Mouse (Mus musculus) ovary, postnatal 36 days (tissue): ENCODE measurements around the gene Cyp27b1.

Experiments used
- DNase-seq: peaks from one replicate; pipeline ENCODE4 v3.0.0; 2022; ENCODE audit warnings: low spot score, mixed read lengths

Gene Cyp27b1

DNA sequence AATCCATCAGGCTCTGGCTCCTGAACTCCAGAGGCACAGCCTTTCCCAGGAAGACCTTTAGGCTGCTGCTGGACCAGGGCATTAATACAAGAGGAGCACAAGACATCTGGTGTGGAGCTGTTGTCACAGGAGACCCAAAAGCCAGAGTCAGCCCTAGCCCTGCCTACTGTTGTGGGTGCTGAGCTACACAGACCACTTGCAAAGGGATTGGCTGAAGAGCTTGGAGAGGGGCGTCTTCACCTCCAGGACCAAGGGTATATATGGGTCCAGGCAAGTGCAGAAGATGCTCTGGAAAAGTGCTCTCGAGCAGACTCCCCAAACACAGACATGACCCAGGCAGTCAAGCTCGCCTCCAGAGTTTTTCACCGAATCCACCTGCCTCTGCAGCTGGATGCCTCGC is at the start of gene Cyp27b1:
Gene Cyp27b1 (plus strand): TSS at position 297 of the 400 bp plus-strand sequence.
- no peak for DNase-seq

DNA sequence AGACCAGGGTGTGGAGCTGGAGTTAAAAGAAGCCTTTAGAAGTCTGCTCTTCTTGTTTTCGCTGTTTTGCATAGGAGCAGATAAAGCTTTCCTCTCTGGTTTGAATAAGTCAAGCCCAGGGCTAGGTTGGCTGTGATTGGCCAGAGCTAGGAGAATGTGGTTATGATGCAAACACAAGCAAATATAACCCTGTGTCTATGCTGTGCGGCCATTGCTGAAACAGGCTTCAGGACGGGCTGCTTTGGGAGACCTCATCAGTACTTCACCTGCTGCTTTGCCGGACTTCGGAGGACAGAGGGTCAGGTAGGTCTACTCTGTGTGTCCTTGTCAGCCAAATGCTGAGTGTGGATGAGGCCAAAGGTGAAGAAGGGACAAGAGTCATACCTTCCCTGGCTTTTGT is 47.5 kb upstream of the Cyp27b1 start, which contains the start of gene Avil:
Gene Avil (plus strand): TSS at position 181 of the 400 bp plus-strand sequence.
- DNase-seq = no peak

DNA sequence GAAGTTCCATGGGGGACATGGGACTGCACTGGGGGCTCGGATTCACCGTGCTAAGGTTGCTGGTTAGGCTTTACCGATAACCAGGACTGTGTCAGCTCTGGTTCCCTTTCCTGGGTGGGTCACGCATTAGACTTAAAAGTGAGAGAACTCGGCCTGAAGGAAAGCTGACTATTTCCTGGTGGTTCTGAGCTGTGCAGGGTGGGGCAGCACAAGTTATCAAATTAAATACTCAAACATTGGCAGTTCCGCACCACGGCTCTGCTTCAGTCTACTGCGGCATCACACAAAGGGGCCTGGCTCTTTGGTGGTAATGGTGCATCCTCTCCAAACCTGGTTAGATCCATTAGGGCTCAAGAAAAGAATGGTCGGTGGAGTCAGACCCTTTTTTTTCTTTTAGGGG is 46.8 kb upstream of the Cyp27b1 start:
- DNase-seq = no peak

DNA sequence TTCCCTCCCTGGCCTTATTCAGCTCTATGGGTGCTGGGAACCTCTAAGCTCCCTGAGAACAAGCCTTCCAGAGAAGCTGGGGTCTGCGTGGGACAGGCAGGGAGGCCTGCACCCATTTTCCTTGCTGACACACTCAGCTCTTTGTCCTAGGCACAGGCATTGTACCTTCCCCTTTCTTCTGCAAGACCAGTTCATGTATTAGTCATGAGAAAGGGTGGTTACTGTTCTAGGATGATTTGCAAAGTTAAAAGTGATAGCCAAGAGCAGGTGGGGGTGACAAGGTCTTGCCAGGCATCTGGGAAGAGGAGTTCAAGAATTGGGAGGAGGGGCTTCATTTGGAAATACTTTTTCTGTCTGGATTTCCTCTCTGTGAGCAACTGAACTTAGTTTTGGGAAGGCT is 46.0 kb upstream of the Cyp27b1 start:
- DNase-seq = no peak

DNA sequence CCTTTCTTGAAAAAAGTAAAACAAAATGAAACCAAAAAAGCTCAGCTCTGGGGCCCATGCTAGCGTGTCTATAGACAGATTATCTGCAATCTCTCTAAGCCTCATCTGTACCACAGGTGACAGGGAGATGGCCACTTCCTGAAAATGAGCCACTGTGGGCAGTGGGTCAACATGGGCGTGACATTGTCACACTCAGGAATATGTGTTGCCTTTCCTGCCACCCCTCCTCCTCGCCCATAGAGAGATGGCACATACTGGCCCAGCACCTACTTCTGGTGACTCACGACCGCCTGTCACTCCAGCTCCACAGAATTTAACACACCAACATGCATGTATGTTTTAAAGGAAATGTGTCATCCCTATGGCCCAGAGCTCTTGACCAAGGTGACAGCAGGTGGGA is 45.3 kb upstream of the Cyp27b1 start:
- no peak for DNase-seq

DNA sequence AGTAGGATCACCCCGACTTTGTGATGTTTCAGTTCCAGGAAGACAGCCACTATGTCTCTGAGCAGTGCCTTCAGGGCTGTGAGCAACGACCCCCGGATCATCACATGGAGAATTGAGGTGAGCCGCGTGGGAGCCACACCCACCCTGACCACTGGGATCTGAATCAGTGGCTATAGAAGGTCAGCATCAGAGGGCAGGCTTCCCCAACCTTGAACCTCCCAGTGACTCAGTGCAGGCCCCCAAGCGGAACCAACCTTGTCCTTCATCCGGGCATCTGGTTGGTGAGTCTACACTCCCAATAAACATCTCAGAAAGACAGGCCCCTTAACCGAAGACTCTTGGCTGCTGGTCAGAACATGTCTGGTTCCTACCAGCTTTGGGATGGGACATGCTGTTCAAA is 44.7 kb upstream of the Cyp27b1 start:
- no peak for DNase-seq

DNA sequence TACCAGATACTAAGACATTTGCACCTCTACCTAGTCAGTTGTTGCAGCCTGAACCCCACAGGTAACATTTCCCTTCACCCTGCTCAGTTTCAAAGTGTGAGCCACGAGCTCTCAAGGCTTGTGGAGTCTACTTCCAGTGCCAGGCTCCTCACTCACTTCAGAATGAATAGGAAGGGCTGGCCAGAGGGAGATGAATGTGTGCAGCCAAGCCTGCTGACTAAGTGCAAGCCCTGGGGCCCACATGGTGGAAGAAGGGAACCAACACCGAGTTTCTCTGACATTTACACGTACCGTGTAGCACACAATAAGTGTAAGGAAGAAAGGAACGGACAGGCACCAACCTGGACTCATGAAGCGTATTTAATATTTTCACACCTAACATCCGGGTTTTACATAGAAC is 44.2 kb upstream of the Cyp27b1 start:
- DNase-seq = no peak

DNA sequence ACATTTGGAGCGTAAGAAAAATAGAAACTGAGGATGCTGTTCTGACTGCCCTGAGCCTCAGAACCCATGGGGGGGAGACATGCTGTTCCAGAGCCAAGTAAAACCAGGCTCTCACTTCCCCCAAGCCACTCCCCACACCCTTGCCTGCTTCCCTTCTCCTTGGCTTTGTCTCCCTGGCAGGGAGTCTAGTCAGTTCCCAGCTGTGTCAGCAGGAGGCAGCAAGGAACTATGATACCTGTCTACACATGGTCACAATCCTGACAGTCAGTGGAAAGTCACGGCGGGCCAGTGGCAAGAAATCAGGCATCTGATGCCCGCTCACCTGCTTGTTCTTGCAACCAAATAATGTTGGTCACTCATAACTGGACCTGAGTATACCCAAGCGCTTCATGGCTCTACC is 31.6 kb upstream of the Cyp27b1 start:
- DNase-seq = no peak

DNA sequence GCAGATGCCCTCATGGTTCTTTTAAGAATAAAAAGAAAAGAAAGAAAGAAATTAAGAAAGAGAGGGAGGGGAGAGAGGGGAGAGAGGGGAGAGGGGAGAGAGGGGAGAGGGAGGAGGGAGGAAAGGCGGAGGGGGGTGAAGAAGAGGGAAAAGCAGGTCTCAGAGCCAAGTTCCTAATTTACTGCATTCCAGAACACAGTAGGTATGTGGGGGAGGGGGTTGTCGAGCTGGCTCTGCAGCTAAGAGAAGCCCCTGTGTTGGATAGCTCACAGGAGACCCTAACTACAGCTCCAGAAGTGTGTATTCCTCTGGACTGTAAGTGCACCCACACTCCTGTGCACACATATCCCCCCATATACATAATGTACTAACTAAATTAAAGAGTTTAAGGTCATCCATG is 31.0 kb upstream of the Cyp27b1 start:
- DNase-seq = no peak

DNA sequence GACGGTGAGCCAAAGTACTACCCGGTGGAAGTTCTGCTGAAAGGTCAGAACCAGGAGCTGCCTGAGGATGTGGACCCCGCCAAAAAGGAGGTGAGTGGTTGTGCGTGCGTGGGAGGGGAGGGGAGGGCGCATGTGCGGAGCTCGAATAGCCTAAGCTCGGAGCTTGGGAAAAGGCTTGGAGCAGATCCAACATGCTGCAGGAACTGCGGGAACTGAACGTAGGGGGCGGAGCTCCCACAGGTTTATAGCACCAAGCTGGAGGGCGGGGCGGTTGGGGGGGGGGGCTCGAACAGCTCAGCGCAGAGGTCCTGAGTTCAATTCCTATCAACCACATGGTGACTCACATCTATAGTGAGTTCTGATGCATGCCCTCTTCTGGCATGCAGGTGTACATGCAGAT is 29.6 kb upstream of the Cyp27b1 start:
- DNase-seq = no peak

DNA sequence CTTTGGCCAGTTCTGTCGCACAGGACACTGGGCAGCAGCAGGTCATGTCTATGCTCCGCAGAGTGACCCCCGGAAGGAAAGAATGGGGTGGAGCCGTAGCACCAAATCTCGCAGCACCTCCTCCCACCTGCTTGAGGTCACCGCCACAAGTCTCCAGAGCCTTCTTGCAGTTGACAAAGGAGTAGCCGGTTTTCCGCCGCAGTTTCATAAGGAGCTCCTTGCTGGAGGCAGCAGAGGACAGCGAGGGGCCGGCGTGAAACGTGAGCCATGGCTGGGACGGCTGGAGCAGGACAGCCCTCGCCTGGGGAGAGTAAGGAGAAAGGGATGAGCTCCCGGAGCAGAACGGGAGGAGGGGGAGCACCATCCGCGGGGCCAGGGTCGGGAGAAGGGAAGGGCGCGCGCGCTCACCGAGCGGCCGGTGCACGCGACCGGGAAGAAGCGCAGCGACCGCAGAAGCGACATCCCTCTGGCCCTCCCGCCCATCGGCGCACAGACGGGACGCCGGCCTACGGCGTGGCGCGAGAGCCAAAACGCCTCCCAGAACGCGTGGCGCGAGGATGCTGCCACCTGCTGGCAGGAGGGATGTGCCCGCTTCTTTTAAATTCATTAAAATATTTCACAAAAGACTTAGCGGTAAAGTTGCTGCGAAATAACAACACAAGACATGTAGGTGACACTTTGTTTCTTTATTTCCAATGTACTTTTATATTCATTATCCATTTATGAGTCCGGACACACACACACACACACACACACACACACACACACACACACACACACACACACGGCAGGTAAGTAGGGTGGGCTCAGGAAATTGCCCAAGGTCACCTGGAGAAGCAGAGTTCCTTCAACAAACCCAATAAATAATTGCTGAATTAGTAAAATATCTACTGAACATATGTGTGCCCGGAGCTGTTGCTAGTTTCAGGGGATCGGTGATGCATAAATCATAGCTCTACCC is 17.4 kb upstream of the Cyp27b1 start, which contains the start of gene Tsfm:
Gene Tsfm (minus strand): TSS at position 505 of the 961 bp plus-strand sequence.
- DNase-seq = peak; percentile 91

DNA sequence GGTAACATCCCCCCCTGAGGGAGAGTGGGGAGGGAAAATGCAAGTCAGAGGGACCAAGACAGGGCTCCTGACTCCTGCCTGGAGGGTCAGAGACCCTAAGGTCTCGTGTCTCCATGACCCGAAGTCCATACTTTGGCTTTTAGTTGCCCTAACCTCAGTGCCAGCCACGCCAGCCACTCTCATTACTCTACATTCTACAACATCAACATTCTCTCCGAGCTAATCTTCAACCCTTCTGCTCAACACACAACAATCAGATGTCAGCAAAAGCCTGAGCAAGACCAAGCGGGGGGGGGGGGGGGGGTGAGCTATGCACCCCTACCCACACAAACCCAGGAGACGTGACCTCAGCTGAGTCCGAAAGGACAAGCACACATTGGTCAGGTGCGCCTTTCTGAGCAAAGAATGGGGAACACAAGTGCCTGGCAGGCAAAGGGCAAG is 14.7 kb upstream of the Cyp27b1 start:
- DNase-seq = no peak

DNA sequence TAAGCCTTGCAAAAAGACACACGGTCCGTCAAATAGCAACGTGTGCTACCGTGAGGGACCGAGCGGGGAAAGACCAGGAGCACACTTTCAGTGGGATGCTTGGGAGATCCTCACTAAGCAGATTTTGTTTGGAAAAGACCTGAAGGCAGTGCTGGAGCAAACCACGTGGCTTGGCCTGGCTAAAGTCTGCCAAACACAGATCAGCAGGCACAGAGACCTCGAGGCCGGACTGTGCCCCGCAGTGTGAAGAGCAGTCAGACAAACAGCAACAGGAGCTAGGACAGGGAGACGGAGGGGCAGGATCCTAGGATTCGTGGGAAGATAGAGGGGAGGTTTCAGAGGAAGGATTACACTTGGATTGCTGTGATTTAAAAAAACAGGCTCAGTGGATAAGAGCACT is 11.8 kb upstream of the Cyp27b1 start:
- no peak for DNase-seq

DNA sequence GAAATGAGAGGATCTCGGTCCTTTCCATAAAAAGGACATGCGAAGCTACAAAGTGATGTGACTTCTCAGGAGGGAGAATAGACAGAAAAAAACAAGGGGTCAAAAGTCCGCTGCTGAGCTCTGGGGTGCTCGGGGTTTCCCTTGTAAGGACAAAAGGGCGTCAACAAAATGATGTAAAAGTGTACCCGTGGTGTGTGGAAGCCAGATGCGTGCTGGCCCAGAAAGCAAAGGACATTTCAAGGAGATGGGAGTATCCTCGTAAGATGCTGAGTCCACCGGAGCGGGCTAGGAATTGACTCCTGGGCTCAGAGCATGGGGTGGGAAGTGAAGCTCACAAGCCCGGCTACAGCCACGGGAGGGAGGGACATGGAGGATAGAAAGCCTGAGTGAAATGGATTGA is 10.4 kb upstream of the Cyp27b1 start:
- DNase-seq = no peak

DNA sequence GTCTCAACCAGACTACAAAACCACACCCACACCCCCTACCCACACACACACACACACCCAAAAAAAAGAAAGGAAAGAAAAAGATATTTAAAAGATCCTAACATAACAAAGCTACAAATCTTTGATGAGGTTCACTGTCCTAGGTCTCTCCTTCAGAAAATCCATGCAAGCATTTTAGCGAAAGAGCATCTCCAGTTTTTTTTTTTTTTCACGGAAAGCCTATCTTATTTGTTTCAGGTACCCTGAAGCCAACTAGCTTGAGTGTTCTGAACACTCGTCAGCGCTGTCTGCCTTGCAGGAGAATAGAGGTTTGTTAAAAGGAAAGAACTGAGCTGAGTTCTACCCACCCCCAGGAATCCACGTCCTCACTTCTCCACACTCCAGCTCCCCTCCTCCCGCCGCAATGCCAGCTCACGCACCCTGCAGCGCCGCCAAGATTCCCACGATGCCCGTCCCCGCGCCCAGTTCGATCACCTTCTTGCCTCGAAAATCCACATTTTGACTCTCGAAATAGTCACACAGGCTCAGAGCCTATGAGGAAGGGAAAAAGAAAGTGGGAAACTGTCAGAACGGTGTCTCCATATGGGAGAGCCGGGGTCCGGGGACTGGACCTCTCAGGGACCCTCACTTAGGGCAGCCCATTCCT is 7.4 kb upstream of the Cyp27b1 start:
- DNase-seq = no peak

DNA sequence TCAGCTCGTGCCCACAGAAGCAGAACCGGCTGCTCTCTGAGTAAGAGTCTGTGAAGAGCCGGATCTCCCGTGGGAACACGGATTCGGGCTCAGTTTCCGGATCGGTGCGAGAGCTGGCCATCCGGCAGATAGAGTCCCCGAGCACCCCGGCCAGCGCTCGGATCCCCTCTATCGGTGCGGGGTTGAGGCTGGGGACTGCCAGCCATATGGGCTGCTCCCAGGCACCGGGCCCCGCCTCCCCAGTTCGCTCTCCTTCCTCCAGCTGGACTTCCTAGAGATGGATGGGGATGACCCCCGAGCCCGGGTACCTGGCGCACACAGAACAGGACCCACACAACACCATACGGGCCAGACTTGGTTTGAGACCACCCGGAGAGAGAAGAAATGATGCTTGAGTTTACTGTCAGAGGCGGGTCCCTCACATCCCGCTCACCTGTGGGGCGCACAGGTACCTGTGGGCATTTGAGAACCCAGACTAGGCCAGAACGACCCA is 6.7 kb upstream of the Cyp27b1 start, which contains the start of the genes Mettl1 and Eef1akmt3:
Gene Mettl1 (plus strand): TSS at position 141 of the 493 bp plus-strand sequence.
Gene Eef1akmt3 (minus strand): TSS at position 240 of the 493 bp plus-strand sequence.
- peak; percentile 51 for DNase-seq

DNA sequence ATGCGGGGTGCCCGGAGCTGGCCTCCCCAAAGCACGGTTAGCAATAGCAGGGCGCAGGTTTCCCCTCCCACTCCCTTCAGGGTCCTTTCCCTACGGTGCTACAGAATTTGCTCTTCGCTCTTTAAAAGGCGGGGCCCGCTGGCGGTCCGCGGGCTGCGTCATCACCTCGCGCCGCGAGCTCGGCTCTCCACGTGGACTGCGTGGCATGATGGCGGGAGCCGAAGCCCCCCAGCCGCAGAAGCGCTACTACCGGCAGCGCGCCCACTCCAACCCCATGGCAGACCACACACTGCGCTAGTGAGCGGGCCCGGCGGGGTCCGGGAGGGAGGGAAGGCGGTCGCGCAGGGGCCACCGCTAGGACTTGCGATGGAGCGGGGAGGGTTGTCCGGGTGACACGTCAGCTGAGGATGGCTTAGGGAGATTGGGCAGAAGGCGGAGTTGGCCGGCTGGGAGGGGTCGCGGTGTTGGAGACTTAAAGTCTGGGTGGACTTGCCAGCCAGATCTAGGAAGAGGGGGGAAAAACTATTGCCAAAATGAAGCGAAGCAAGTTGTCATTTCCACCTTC is 6.2 kb upstream of the Cyp27b1 start:
- peak; percentile 88 for DNase-seq

DNA sequence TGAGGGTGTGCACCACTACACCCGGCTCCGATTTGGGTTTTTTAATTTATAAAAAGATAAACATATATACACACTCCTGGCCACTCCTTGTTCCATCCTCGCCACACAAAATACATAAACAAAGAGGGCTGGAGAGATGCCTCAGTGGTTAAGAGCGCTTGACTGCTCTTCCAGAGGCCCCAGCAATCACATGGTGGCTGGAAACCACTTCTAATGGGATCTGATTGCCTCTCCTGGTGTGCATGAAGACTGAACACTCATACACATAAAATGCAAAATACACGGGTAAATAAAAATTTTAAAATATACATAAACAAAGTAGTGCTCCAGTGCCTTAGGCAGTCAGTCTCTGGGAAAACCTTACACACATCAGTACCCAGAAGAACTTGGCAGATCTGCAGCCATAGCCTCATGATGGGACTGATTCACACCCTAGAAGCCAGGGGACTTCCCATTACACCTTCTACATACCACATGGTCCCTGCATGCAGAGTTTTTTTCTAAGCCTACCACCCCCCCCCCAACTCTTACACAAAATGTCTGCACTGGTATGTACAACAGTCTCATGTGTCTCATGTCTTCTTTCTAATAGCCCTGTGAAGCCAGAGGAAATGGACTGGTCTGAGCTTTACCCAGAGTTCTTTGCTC is 5.5 kb upstream of the Cyp27b1 start:
- no peak for DNase-seq

DNA sequence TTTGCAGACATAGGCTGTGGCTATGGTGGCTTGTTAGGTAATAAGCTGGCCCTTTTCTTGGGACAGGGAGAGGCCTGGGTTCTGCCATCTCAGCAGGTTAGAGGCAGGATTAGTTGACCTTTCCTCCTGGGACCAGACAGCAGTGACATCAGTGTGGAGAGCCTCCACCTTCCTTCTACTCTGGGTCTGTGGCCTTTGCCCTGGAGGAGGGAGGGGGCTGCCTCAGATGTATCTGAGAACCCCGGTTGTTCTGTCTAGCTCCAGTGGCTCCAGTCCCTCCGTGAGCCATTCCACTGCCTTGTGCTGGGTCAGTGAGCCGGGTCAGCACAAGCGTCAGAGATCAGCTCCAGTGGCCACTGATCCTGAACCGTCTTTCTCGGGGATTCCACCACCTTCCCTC is 4.9 kb upstream of the Cyp27b1 start:
- DNase-seq = no peak

DNA sequence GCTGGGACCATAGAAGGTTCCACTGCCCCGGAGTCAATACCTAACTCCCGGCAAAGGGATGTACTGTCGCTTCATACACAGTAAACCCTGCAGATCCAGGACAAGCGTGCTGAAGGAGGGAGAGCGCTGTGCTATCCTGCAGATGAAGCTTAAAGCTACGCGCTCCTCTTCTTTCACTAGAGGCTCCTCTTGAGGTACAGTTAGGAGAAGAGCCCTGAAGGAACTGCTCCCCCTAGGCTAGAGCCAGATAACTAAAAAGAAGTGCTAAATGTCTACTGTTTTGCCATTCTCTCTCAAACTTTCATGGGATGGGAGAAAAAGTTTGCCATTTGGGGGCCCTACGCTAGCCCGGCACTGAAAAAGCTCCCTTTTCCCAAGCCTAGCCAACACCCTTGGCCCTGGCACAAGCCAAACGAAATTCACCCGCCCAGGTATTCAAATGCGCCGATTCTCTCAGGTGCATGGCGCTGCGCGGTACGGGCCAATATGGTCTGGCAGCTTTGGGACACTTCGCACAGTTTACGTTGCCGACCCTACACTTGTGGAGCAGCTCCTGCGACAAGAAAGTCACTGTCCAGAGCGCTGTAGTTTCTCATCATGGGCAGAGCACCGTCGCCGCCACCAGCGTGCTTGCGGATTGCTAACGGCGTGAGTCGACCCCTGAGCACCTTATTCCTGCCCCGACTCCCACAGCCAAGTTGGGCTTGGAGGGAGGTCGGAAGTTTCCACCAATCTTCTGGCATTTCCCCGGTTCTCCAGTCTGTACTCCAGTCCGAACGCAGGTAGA is 751 bp downstream of the Cyp27b1 start:
- DNase-seq = no peak
